ENCODE assay signal across 2 mouse cellular contexts in the genomic region with DNA sequence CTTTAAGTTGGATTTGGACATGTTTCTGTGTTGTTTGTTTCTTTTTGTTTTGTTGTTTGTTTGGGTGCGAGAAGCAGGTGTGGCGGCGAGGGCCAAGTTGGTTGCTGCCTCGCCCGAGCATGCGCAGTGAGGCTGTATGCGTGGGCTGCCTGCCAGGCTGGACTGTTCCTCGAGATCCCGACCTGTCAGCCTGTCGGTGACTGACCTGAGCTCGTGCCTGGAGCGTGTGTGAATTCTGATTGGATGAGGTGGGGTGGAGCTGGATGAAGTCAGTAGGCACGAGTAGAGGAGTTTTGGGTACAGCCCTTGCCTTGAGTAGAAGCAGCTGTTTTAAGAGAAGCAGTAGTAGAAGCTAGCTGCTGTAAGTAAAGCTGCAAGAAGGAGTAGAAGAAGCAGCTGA.
"Had no signal": no experiment of that assay in that cellular context is flagged by ENCODE, and none has a peak within 500 bp of the region (broad histone marks: within the 10 kb centered on the region; RNA-seq: fewer than 3 reads in every experiment).

No protein-coding gene starts in this region.

- DNase-seq: layer of hippocampus, adult 9-11 months; layer of hippocampus, postnatal 36 days had no signal
